Mouse (Mus musculus): ENCODE measurements around the gene Olfr703. TPM values are rescaled to one million over a fixed set of nuclear protein-coding genes. Genes with fewer than 3 reads are reported as not detected.

The Olfr703 gene
- polyA plus RNA-seq (2012; ENCODE audit: insufficient read depth, insufficient read length, missing spikeins): not detected in 2 replicates

- H3K4me1 ChIP-seq (ENCODE audit: control insufficient read depth, insufficient read depth, insufficient read length, low read length): no peaks in the 10 kb centered on the region
- no peak within 1 kb of the TSS for H3K27ac ChIP-seq (replicated peaks; ENCODE audit: low read depth, low read length)
- no peak within 1 kb of the TSS for H3K4me3 ChIP-seq (ENCODE audit: insufficient read depth, low read depth, low read length)
Observed at GRCm38 (mm10) chr7:106843060-106843459, at the start of gene Olfr703. Gene Olfr703, plus strand, starts transcription at chr7:106843360.

- Histone ChIP-seq H3K4me3 (ENCODE audit: insufficient read depth, low read depth, low read length) (no peak within 1 kb of the TSS), H3K4me1 (ENCODE audit: control insufficient read depth, insufficient read depth, insufficient read length, low read length) (no peaks in the 10 kb centered on the region)
Observed at GRCm38 (mm10) chr7:106808734-106809133, 34.4 kb upstream of the Olfr703 start, which contains the start of gene Olfr700. Gene Olfr700, minus strand, starts transcription at chr7:106808834.

GRCm38 (mm10) chr7:106813829-106814228 lies 29.3 kb upstream of the Olfr703 start, which contains the start of gene Olfr701:
Gene Olfr701, plus strand, starts transcription at chr7:106814129.
- no peak within 1 kb of the TSS for H3K4me3 ChIP-seq (ENCODE audit: insufficient read depth, low read depth, low read length)
- no peak within 1 kb of the TSS for H3K27ac ChIP-seq (replicated peaks; ENCODE audit: low read depth, low read length)
- no peaks in the 10 kb centered on the region for H3K4me1 ChIP-seq (ENCODE audit: control insufficient read depth, insufficient read depth, insufficient read length, low read length)

More at GRCm38 (mm10) chr7:106808734-106809133, 34.4 kb upstream of the Olfr703 start, which contains the start of gene Olfr700:
- no peak within 1 kb of the TSS for H3K27ac ChIP-seq (replicated peaks; ENCODE audit: low read depth, low read length)

GRCm38 (mm10) chr7:106815775-106816174 lies 27.4 kb upstream of the Olfr703 start:
- H3K27ac ChIP-seq (replicated peaks; ENCODE audit: low read depth, low read length): no peak overlapping the region
- no peak overlapping the region for H3K4me3 ChIP-seq (ENCODE audit: insufficient read depth, low read depth, low read length)
- no peaks in the 10 kb centered on the region for H3K4me1 ChIP-seq (ENCODE audit: control insufficient read depth, insufficient read depth, insufficient read length, low read length)

- no peak overlapping the region for H3K27ac ChIP-seq (replicated peaks; ENCODE audit: low read depth, low read length)
- no peak overlapping the region for H3K4me3 ChIP-seq (ENCODE audit: insufficient read depth, low read depth, low read length)
- no peaks in the 10 kb centered on the region for H3K4me1 ChIP-seq (ENCODE audit: control insufficient read depth, insufficient read depth, insufficient read length, low read length)
Observed at GRCm38 (mm10) chr7:106818414-106818813, 24.7 kb upstream of the Olfr703 start.

GRCm38 (mm10) chr7:106833793-106834192 lies 9.4 kb upstream of the Olfr703 start, which contains the start of gene Olfr702:
Gene Olfr702, minus strand, starts transcription at chr7:106833893.
- H3K27ac ChIP-seq (replicated peaks; ENCODE audit: low read depth, low read length): no peak within 1 kb of the TSS
- H3K4me3 ChIP-seq (ENCODE audit: insufficient read depth, low read depth, low read length): no peak within 1 kb of the TSS
- H3K4me1 ChIP-seq (ENCODE audit: control insufficient read depth, insufficient read depth, insufficient read length, low read length): no peaks in the 10 kb centered on the region

- no peaks in the 10 kb centered on the region for H3K4me1 ChIP-seq (ENCODE audit: control insufficient read depth, insufficient read depth, insufficient read length, low read length)
- H3K4me3 ChIP-seq (ENCODE audit: insufficient read depth, low read depth, low read length): no peak within 1 kb of the TSS
- H3K27ac ChIP-seq (replicated peaks; ENCODE audit: low read depth, low read length): no peak within 1 kb of the TSS
Observed at GRCm38 (mm10) chr7:106862885-106863284, 19.7 kb downstream of the Olfr703 start, which contains the start of gene Olfr704. Gene Olfr704, plus strand, starts transcription at chr7:106863185.

- Histone ChIP-seq H3K4me1 (ENCODE audit: control insufficient read depth, insufficient read depth, insufficient read length, low read length) (no peaks in the 10 kb centered on the region), H3K27ac (replicated peaks; ENCODE audit: low read depth, low read length) (no peak within 1 kb of the TSS), H3K4me3 (ENCODE audit: insufficient read depth, low read depth, low read length) (no peak within 1 kb of the TSS)
Observed at GRCm38 (mm10) chr7:106876791-106877190, 33.6 kb downstream of the Olfr703 start, which contains the start of gene Olfr705. Gene Olfr705, minus strand, starts transcription at chr7:106876891.

- H3K4me3 ChIP-seq (ENCODE audit: insufficient read depth, low read depth, low read length): no peak within 1 kb of the TSS
- no peak within 1 kb of the TSS for H3K27ac ChIP-seq (replicated peaks; ENCODE audit: low read depth, low read length)
- H3K4me1 ChIP-seq (ENCODE audit: control insufficient read depth, insufficient read depth, insufficient read length, low read length): no peaks in the 10 kb centered on the region
Observed at GRCm38 (mm10) chr7:106888062-106888461, 44.9 kb downstream of the Olfr703 start, which contains the start of gene Olfr706. Gene Olfr706, minus strand, starts transcription at chr7:106888162.

Other genes with a start within 250 kb of the Olfr703 start
- not detected in 2 replicates for gene Olfr693, start 162.8 kb upstream of the Olfr703 start, polyA plus RNA-seq (2012; ENCODE audit: insufficient read depth, insufficient read length, missing spikeins)
- gene Olfr694, start 151.5 kb upstream of the Olfr703 start, polyA plus RNA-seq (2012; ENCODE audit: insufficient read depth, insufficient read length, missing spikeins): not detected in 2 replicates
- gene Olfr695, start 127.0 kb upstream of the Olfr703 start, polyA plus RNA-seq (2012; ENCODE audit: insufficient read depth, insufficient read length, missing spikeins): not detected in 2 replicates
- gene Olfr697, start 100.9 kb upstream of the Olfr703 start, polyA plus RNA-seq (2012; ENCODE audit: insufficient read depth, insufficient read length, missing spikeins): not detected in 2 replicates
- not detected in 2 replicates for gene Olfr698, start 88.0 kb upstream of the Olfr703 start, polyA plus RNA-seq (2012; ENCODE audit: insufficient read depth, insufficient read length, missing spikeins)
- not detected in 2 replicates for gene Olfr699, start 50.2 kb upstream of the Olfr703 start, polyA plus RNA-seq (2012; ENCODE audit: insufficient read depth, insufficient read length, missing spikeins)
- not detected in 2 replicates for gene Olfr700, start 34.5 kb upstream of the Olfr703 start, polyA plus RNA-seq (2012; ENCODE audit: insufficient read depth, insufficient read length, missing spikeins)
- gene Olfr701, start 29.2 kb upstream of the Olfr703 start, polyA plus RNA-seq (2012; ENCODE audit: insufficient read depth, insufficient read length, missing spikeins): not detected in 2 replicates
- gene Olfr702, start 9.5 kb upstream of the Olfr703 start, polyA plus RNA-seq (2012; ENCODE audit: insufficient read depth, insufficient read length, missing spikeins): not detected in 2 replicates
- gene Olfr704, start 19.8 kb downstream of the Olfr703 start, polyA plus RNA-seq (2012; ENCODE audit: insufficient read depth, insufficient read length, missing spikeins): not detected in 2 replicates
- not detected in 2 replicates for gene Olfr705, start 33.5 kb downstream of the Olfr703 start, polyA plus RNA-seq (2012; ENCODE audit: insufficient read depth, insufficient read length, missing spikeins)
- not detected in 2 replicates for gene Olfr706, start 44.8 kb downstream of the Olfr703 start, polyA plus RNA-seq (2012; ENCODE audit: insufficient read depth, insufficient read length, missing spikeins)
- not detected in 2 replicates for gene Olfr707, start 57.9 kb downstream of the Olfr703 start, polyA plus RNA-seq (2012; ENCODE audit: insufficient read depth, insufficient read length, missing spikeins)
- gene Olfr1532-ps1, start 64.6 kb downstream of the Olfr703 start, polyA plus RNA-seq (2012; ENCODE audit: insufficient read depth, insufficient read length, missing spikeins): not detected in 2 replicates
- gene Olfr709-ps1, start 88.9 kb downstream of the Olfr703 start, polyA plus RNA-seq (2012; ENCODE audit: insufficient read depth, insufficient read length, missing spikeins): not detected in 2 replicates
- gene Olfr710, start 105.0 kb downstream of the Olfr703 start, polyA plus RNA-seq (2012; ENCODE audit: insufficient read depth, insufficient read length, missing spikeins): not detected in 2 replicates
- gene Olfr6, start 120.6 kb downstream of the Olfr703 start, polyA plus RNA-seq (2012; ENCODE audit: insufficient read depth, insufficient read length, missing spikeins): not detected in 2 replicates
- not detected in 2 replicates for gene Olfr711, start 132.1 kb downstream of the Olfr703 start, polyA plus RNA-seq (2012; ENCODE audit: insufficient read depth, insufficient read length, missing spikeins)
- not detected in 2 replicates for gene Olfr2, start 162.7 kb downstream of the Olfr703 start, polyA plus RNA-seq (2012; ENCODE audit: insufficient read depth, insufficient read length, missing spikeins)
- not detected in 2 replicates for gene Olfr713, start 187.8 kb downstream of the Olfr703 start, polyA plus RNA-seq (2012; ENCODE audit: insufficient read depth, insufficient read length, missing spikeins)
- gene Olfr714, start 227.6 kb downstream of the Olfr703 start, polyA plus RNA-seq (2012; ENCODE audit: insufficient read depth, insufficient read length, missing spikeins): not detected in 2 replicates
- not detected in 2 replicates for gene Olfr17, start 249.9 kb downstream of the Olfr703 start, polyA plus RNA-seq (2012; ENCODE audit: insufficient read depth, insufficient read length, missing spikeins)

Measured in brown adipose tissue, adult 24 weeks (tissue).